Mouse (Mus musculus) heart, embryonic 16.5 days (tissue): ENCODE measurements at regions not wholly inside any gene's neighbourhood (a gene's known extent, or its start where the extent isn't known, plus 50 kb on each side); places are given as distances from the start of the nearest gene placed in this dataset.
"Not testable (repeated sequence)": the region's sequence is repeated elsewhere in the genome, so short reads cannot be mapped to it uniquely, and the experiment has no call there.

Source experiments
- ATAC-seq: fragments of 200-750 bp; cut with Nextera tagmentation; replicated peaks from 2 replicates; pipeline ENCODE4 v1.8.0; 2017; ENCODE audit warnings: moderate number of reproducible peaks; ENCODE audit not compliant: insufficient read depth, low FRiP score; ENCODE audit errors: extremely low read depth
- H3K27ac ChIP-seq: fragments of 300-500 bp; sonication (generic); 2 replicates; pipeline ENCODE4 v1.5.1; 2014; ENCODE audit warnings: mild to moderate bottlenecking, low read length, control low read depth, moderate library complexity
- H3K27me3 ChIP-seq: fragments of 300-500 bp; sonication (generic); 2 replicates; pipeline ENCODE4 v1.6.1; 2014; ENCODE audit warnings: low read length, mixed read lengths; ENCODE audit not compliant: control insufficient read depth, insufficient read depth
- H3K36me3 ChIP-seq: fragments of 300-500 bp; sonication (generic); 2 replicates; pipeline ENCODE4 v1.6.1; 2014; ENCODE audit not compliant: control insufficient read depth, insufficient read depth
- H3K4me1 ChIP-seq: fragments of 300-500 bp; sonication (generic); 2 replicates; pipeline ENCODE4 v1.6.1; 2014; ENCODE audit warnings: low read length, mixed read lengths; ENCODE audit not compliant: control insufficient read depth, insufficient read depth
- H3K4me2 ChIP-seq: fragments of 300-500 bp; sonication (generic); 2 replicates; pipeline ENCODE4 v1.6.1; 2014; ENCODE audit warnings: low read depth, mild to moderate bottlenecking, control low read depth, low read length
- H3K4me3 ChIP-seq: fragments of 300-500 bp; sonication (generic); 2 replicates; pipeline ENCODE4 v1.5.1; 2014; ENCODE audit warnings: mild to moderate bottlenecking, control low read depth, low read length
- H3K9ac ChIP-seq: fragments of 300-500 bp; sonication (generic); 2 replicates; pipeline ENCODE4 v1.6.1; 2014; ENCODE audit warnings: low read length, control low read depth
- H3K9me3 ChIP-seq: fragments of 300-500 bp; sonication (generic); replicated peaks from 2 replicates; pipeline ENCODE4 v1.6.1; 2016; ENCODE audit warnings: low read length; ENCODE audit not compliant: control insufficient read depth
- WGBS: fragments of 180-500 bp; shearing (Covaris S2); extraction: QIAGEN DNeasy Blood & Tissue Kit; methylation state at CpG from one replicate; pipeline ENCODE4 v1.1.7; 2014; 5-methylcytosine and 5-hydroxymethylcytosine counted together

- Histone ChIP-seq H3K9me3 (no peaks in the 10 kb centered on the region), H3K9ac (no peak overlapping the region), H3K27me3 (no peaks in the 10 kb centered on the region), H3K27ac (no peak overlapping the region), H3K4me2 (no peak overlapping the region), H3K4me1 (no peaks in the 10 kb centered on the region), H3K4me3 (no peak overlapping the region), H3K36me3 (no peaks in the 10 kb centered on the region)
- no peak for ATAC-seq
- 82% methylated on average over 2 of the region's 2 CpGs for WGBS
Observed at GRCm38 (mm10) chr10:57037641-57038040, 448.5 kb upstream of the Hsf2 start.

- H3K9ac ChIP-seq = no peak overlapping the region
- no peak overlapping the region for H3K4me2 ChIP-seq
- 54% methylated on average over 5 of the region's 5 CpGs for WGBS
- no peaks in the 10 kb centered on the region for H3K4me1 ChIP-seq
- H3K27me3 ChIP-seq = no peaks in the 10 kb centered on the region
- H3K36me3 ChIP-seq = no peaks in the 10 kb centered on the region
- ATAC-seq = no peak
- H3K27ac ChIP-seq = no peak overlapping the region
- H3K9me3 ChIP-seq = no peaks in the 10 kb centered on the region
- no peak overlapping the region for H3K4me3 ChIP-seq
Observed at GRCm38 (mm10) chr10:57040201-57040600, 446.0 kb upstream of the Hsf2 start.

- 83% methylated on average over 2 of the region's 2 CpGs for WGBS
- no peak overlapping the region for H3K4me3 ChIP-seq
- H3K9me3 ChIP-seq = no peaks in the 10 kb centered on the region
- no peaks in the 10 kb centered on the region for H3K36me3 ChIP-seq
- no peaks in the 10 kb centered on the region for H3K4me1 ChIP-seq
- ATAC-seq = no peak
- H3K4me2 ChIP-seq = no peak overlapping the region
- no peaks in the 10 kb centered on the region for H3K27me3 ChIP-seq
- no peak overlapping the region for H3K27ac ChIP-seq
- H3K9ac ChIP-seq = no peak overlapping the region
Observed at GRCm38 (mm10) chr10:57046021-57046420, 440.2 kb upstream of the Hsf2 start.

- ATAC-seq = no peak
- no peaks in the 10 kb centered on the region for H3K4me1 ChIP-seq
- H3K4me2 ChIP-seq = no peak overlapping the region
- no peaks in the 10 kb centered on the region for H3K9me3 ChIP-seq
- no peak overlapping the region for H3K9ac ChIP-seq
- no peak overlapping the region for H3K4me3 ChIP-seq
- H3K27me3 ChIP-seq = no peaks in the 10 kb centered on the region
- 58% methylated on average over 2 of the region's 2 CpGs for WGBS
- H3K27ac ChIP-seq = no peak overlapping the region
- no peaks in the 10 kb centered on the region for H3K36me3 ChIP-seq
Observed at GRCm38 (mm10) chr10:57046891-57047290, 439.3 kb upstream of the Hsf2 start.

GRCm38 (mm10) chr10:57047719-57048118, 438.5 kb upstream of the Hsf2 start:
- no peaks in the 10 kb centered on the region for H3K4me1 ChIP-seq
- H3K36me3 ChIP-seq = no peaks in the 10 kb centered on the region
- H3K9ac ChIP-seq = no peak overlapping the region
- no peak overlapping the region for H3K4me2 ChIP-seq
- H3K4me3 ChIP-seq = no peak overlapping the region
- ATAC-seq = no peak
- H3K9me3 ChIP-seq = no peaks in the 10 kb centered on the region
- H3K27me3 ChIP-seq = no peaks in the 10 kb centered on the region
- no peak overlapping the region for H3K27ac ChIP-seq

- H3K4me1 ChIP-seq, H3K4me2 ChIP-seq, H3K4me3 ChIP-seq, H3K9me3 ChIP-seq, H3K27ac ChIP-seq, H3K36me3 ChIP-seq, H3K9ac ChIP-seq, H3K27me3 ChIP-seq, ATAC-seq: not testable (repeated sequence)
- WGBS = 78% methylated on average over 2 of the region's 2 CpGs
Observed at GRCm38 (mm10) chr10:57053375-57053774, 432.8 kb upstream of the Hsf2 start.

GRCm38 (mm10) chr10:57090131-57090530, 396.1 kb upstream of the Hsf2 start:
- H3K9ac ChIP-seq = no peak overlapping the region
- no peaks in the 10 kb centered on the region for H3K4me1 ChIP-seq
- H3K4me3 ChIP-seq = no peak overlapping the region
- H3K4me2 ChIP-seq = no peak overlapping the region
- no peak overlapping the region for H3K27ac ChIP-seq
- H3K36me3 ChIP-seq = no peaks in the 10 kb centered on the region
- no peaks in the 10 kb centered on the region for H3K9me3 ChIP-seq
- no peaks in the 10 kb centered on the region for H3K27me3 ChIP-seq
- 98% methylated on average over 2 of the region's 2 CpGs for WGBS
- ATAC-seq = no peak

GRCm38 (mm10) chr10:57095920-57096319, 390.3 kb upstream of the Hsf2 start:
- H3K4me1 ChIP-seq = no peaks in the 10 kb centered on the region
- WGBS = 83% methylated on average over 3 of the region's 3 CpGs

GRCm38 (mm10) chr10:57113359-57113758, 372.8 kb upstream of the Hsf2 start:
- WGBS = 36% methylated on average over 2 of the region's 2 CpGs
- no peak overlapping the region for H3K4me3 ChIP-seq
- H3K27me3 ChIP-seq = no peaks in the 10 kb centered on the region
- H3K36me3 ChIP-seq = no peaks in the 10 kb centered on the region
- H3K4me2 ChIP-seq = no peak overlapping the region
- peak; percentile 86 for ATAC-seq
- peaks cover 5% of the 10 kb centered on the region for H3K4me1 ChIP-seq
- H3K9ac ChIP-seq = no peak overlapping the region
- H3K27ac ChIP-seq = peak overlapping the region; percentile 82
- H3K9me3 ChIP-seq = no peaks in the 10 kb centered on the region

More at GRCm38 (mm10) chr10:57095920-57096319, 390.3 kb upstream of the Hsf2 start:
- H3K4me3 ChIP-seq = no peak overlapping the region
- no peaks in the 10 kb centered on the region for H3K9me3 ChIP-seq
- no peak overlapping the region for H3K9ac ChIP-seq
- H3K36me3 ChIP-seq = no peaks in the 10 kb centered on the region
- H3K4me2 ChIP-seq = no peak overlapping the region
- no peaks in the 10 kb centered on the region for H3K27me3 ChIP-seq
- ATAC-seq = no peak
- H3K27ac ChIP-seq = no peak overlapping the region
